Mouse (Mus musculus) adrenal gland, postnatal 25 days (tissue): ENCODE data around the gene Olfr519. TPM values are rescaled to one million over a fixed set of nuclear protein-coding genes. Genes with fewer than 3 reads are reported as not detected.

Source experiments
- DNase-seq: peaks from one replicate; pipeline ENCODE4 v3.0.0; 2021; ENCODE audit warnings: mixed read lengths
- long read RNA-seq: library from polyadenylated mRNA; stranded (forward); transcript quantifications from one replicate; pipeline ENCODE4 v2.0.0, GENCODE M21; 2021
- total RNA-seq: library from RNA; stranded (reverse); gene quantifications from 2 replicates; pipeline ENCODE4 v1.2.3, GENCODE M21; 2021

The Olfr519 gene
- total RNA-seq: not detected in 2 replicates
- long read RNA-seq: 0 reads

GRCm38 (mm10) chr7:108894320-108894719 is at the start of gene Olfr519:
Gene Olfr519 (minus strand): TSS chr7:108894420.
- DNase-seq: no peak

- DNase-seq: no peak
Observed at GRCm38 (mm10) chr7:108944002-108944401, 49.8 kb upstream of the Olfr519 start.

GRCm38 (mm10) chr7:108941466-108941865 is 47.2 kb upstream of the Olfr519 start:
- DNase-seq: no peak

GRCm38 (mm10) chr7:108936591-108936990 is 42.4 kb upstream of the Olfr519 start:
- DNase-seq: no peak

- no peak for DNase-seq
Observed at GRCm38 (mm10) chr7:108935411-108935810, 41.2 kb upstream of the Olfr519 start.

GRCm38 (mm10) chr7:108934836-108935235 is 40.6 kb upstream of the Olfr519 start:
- no peak for DNase-seq

GRCm38 (mm10) chr7:108933794-108934731 is 39.8 kb upstream of the Olfr519 start, which contains the start of gene Eif3f:
Gene Eif3f (plus strand): TSS chr7:108934417.
- DNase-seq: peak; percentile 86

GRCm38 (mm10) chr7:108929726-108930393 is 35.6 kb upstream of the Olfr519 start, which contains the start of gene Nlrp10:
Gene Nlrp10 (minus strand): TSS chr7:108930178.
- no peak for DNase-seq

GRCm38 (mm10) chr7:108928280-108929188 is 34.3 kb upstream of the Olfr519 start:
- no peak for DNase-seq

GRCm38 (mm10) chr7:108927043-108927442 is 32.8 kb upstream of the Olfr519 start:
- DNase-seq: no peak

GRCm38 (mm10) chr7:108903969-108904368 is 9.7 kb upstream of the Olfr519 start:
- no peak for DNase-seq

GRCm38 (mm10) chr7:108884906-108885305 is 9.3 kb downstream of the Olfr519 start, which contains the start of gene Olfr518:
Gene Olfr518 (minus strand): TSS chr7:108885006.
- DNase-seq: no peak

GRCm38 (mm10) chr7:108872279-108872678 is 21.9 kb downstream of the Olfr519 start, which contains the start of gene Olfr517:
Gene Olfr517 (minus strand): TSS chr7:108872379.
- no peak for DNase-seq

- DNase-seq: no peak
Observed at GRCm38 (mm10) chr7:108850429-108850828, 43.8 kb downstream of the Olfr519 start, which contains the start of gene Olfr516. Gene Olfr516 (minus strand): TSS chr7:108850529.

Other genes starting within 250 kb of the Olfr519 start
- not detected in 2 replicates for gene Olfr509, start 242.5 kb downstream of the Olfr519 start, total RNA-seq
- not detected in 2 replicates for gene Olfr510, start 228.0 kb downstream of the Olfr519 start, total RNA-seq
- gene Olfr512, start 181.1 kb downstream of the Olfr519 start, total RNA-seq: not detected in 2 replicates
- gene Olfr513, start 143.4 kb downstream of the Olfr519 start, total RNA-seq: not detected in 2 replicates
- gene Olfr514, start 68.4 kb downstream of the Olfr519 start, total RNA-seq: not detected in 2 replicates
- not detected in 2 replicates for gene Olfr516, start 43.9 kb downstream of the Olfr519 start, total RNA-seq
- gene Olfr517, start 22.0 kb downstream of the Olfr519 start, total RNA-seq: not detected in 2 replicates
- gene Olfr518, start 9.4 kb downstream of the Olfr519 start, total RNA-seq: not detected in 2 replicates
- gene Nlrp10, start 35.8 kb upstream of the Olfr519 start, total RNA-seq: 0.27 and 0.29 TPM in 2 replicates
- 143 and 156 TPM in 2 replicates for gene Eif3f, start 40.0 kb upstream of the Olfr519 start, total RNA-seq
- gene Tub, start 55.9 kb upstream of the Olfr519 start, total RNA-seq: 26.0 and 30.1 TPM in 2 replicates
- gene Ric3, start 188.9 kb upstream of the Olfr519 start, total RNA-seq: 31.9 and 37.8 TPM in 2 replicates